Mouse (Mus musculus) heart, adult 11 months (tissue): ENCODE results near the gene Cenpe.
"Not testable (repeated sequence)": the region's sequence is repeated elsewhere in the genome, so short reads cannot be mapped to it uniquely, and the experiment has no call there.

Source experiments
- DNase-seq: peaks from one replicate; pipeline ENCODE4 v3.0.0; 2022

The Cenpe gene

GRCm38 (mm10) chr3:135211805-135212657 is at the start of gene Cenpe:
Gene Cenpe (plus strand): TSS chr3:135212537.
- peak; percentile 99 for DNase-seq

DNA sequence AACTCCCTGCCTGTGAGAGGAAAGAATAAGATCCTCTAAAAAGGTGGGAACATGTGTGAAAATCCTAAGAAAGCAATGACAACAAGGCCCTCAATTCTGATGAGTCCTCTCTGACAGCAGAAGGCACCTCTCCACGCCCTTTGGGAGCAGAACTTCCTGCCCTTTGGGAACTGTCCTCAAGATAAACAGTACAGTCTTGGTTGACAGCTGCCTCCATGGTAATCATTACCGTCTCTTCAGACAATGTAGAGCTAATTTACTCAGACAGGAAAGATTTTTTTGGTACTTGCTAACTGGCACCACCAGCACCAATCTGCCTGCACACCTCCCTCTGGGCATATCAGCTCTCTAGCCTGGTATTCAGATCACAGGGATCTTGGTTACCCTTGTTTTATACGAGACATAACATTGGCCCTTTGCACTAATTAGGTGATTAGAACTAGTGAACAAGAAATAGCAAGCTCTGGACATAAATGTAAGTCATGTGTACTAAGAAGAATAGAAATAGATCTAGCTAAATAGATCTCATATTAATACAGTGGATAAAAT is 40.4 kb upstream of the Cenpe start:
- DNase-seq, result no peak

GRCm38 (mm10) chr3:135191861-135192260 is 20.5 kb upstream of the Cenpe start:
- DNase-seq, result no peak

DNA sequence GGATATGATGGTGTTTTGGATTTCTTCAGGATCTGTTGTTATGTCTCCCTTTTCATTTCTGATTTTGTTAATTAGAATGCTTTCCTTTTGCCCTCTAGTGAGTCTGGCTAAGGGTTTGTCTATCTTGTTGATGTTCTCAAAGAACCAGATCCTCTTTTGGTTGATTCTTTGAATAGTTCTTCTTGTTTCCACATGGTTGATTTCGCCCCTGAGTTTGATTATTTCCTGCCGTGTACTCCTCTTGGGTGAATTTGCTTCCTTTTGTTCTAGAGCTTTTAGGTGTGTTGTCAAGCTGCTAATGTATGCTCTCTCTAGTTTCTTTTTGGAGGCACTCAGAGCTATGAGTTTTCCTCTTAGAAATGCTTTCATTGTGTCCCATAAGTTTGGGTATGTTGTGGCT is 14.3 kb upstream of the Cenpe start:
- DNase-seq, result not testable (repeated sequence)

DNA sequence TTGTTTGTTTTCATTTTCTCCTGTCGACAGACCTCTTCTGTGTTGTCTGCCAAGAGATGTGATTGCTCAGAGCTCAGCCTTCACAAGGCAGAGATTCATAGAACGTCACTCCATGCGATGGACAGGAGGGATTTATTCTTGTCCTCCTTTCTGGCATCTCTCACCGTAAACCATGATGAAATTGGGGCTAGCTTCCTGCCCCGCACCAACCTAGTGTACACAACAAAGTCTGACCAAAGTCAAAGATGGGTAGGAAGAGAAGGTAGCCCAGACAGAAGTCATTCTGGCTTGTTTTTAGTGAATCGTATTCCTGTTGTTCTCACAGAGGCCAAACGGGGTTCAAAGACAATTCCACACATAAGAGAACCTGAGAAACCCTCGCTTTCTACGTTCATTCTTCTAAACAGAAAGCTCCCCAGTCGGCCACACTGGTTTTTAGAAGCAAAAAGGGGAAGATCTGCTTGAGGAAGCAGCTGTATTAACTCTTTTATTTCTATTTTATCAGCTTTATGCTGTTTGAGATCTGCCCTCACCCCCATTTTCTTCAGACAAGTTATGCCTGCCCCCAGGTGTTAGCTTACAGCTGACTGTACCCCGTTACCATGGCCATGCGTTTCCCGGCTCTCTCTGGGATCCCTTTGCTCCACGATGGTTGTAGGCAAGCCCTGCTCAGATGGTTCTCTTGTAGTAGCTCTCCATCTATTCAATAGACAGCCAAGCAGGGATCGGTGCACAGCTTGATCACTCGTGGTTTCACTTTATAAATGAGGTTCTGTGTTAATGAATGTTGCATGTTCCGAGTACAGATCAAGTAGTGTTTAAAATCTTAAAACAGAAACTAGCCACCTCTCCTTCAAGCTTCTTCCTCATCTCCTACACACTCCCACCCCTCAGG is 11.7 kb upstream of the Cenpe start:
- no peak for DNase-seq

DNA sequence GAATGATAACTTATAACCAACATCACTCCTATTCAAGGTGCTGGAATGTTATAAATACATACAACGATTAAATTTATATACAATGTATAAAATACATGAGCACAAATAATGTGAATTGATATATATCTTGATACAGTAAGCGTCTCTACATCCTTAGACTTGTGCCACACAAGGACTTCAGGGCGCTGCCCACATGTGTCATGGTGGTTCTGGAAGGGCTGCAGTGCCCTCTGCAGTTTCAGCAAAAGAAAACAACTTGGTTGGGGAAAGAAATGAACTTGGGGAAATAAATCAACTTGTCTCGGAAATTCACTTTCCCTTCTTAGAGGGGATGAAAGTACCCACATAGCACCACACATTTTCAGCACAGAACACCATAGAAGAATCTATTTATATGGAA is 5.7 kb upstream of the Cenpe start:
- DNase-seq, result no peak

- no peak for DNase-seq
These were observed 467 bp downstream of the Cenpe start for GRCm38 (mm10) chr3:135212658-135213350.

DNA sequence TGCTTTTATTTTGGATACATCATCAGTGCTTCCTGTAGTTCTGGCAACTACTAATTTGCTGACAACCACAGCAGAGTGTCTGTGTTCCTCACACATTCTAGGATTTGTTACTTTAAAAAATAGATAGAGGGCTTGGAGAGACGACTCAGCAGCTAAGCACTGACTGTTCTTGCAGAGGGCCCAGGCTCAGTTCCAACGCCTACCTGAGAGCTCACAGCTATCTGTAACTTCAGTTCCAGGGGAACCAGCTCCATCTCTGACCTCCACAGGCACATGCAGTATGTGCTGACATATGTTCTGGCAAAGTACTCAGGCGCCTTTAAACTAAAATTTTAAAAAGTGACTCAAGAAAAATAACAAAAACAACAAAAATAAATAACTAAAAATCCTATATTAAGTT is 19.7 kb downstream of the Cenpe start:
- DNase-seq, result no peak

GRCm38 (mm10) chr3:135232462-135232861 is 20.1 kb downstream of the Cenpe start:
- DNase-seq, result no peak

GRCm38 (mm10) chr3:135245733-135246132 is 33.4 kb downstream of the Cenpe start:
- DNase-seq, result no peak

DNA sequence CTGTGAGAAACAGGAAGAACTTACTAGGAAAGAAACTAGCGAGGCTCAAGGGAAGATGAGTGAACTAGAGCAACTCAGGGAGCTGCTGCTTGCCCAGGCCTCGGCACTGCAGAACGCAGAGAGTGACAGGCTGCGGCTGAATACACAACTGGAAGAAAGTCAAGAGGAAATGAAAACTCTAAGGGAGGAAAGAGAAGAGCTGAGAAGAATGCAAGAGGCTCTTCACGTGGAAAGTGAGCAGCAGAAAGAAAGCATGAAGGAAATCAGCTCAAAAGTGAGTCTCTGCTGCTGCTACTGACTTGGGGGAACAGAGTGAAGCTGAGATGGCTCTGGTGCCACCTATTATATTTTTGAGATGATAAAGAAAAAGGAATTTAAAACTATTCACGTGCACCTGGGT is 34.5 kb downstream of the Cenpe start:
- no peak for DNase-seq

GRCm38 (mm10) chr3:135249104-135249503 is 36.8 kb downstream of the Cenpe start:
- no peak for DNase-seq

DNA sequence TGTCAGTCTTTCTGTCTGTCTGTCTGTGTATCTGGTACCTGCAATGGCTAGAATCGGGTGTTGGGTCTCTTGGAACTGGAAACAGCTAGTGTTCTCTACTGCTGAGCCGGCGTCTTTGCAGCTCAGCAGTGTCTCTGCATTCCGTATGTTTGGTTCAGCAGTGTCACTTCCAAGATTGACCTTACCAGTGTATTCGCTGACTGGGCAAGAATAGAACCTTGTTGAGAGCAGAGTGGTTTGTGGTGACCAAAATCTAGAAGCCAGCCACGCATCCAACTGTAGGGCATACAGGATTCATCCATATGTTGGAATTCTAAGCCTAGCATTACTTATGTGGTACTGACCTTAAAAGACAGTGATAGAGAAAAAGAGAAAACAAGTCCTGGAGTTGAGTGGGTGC is 39.5 kb downstream of the Cenpe start:
- DNase-seq, result no peak

- DNase-seq, result no peak
These were observed 42.4 kb downstream of the Cenpe start for GRCm38 (mm10) chr3:135254784-135255183.

DNA sequence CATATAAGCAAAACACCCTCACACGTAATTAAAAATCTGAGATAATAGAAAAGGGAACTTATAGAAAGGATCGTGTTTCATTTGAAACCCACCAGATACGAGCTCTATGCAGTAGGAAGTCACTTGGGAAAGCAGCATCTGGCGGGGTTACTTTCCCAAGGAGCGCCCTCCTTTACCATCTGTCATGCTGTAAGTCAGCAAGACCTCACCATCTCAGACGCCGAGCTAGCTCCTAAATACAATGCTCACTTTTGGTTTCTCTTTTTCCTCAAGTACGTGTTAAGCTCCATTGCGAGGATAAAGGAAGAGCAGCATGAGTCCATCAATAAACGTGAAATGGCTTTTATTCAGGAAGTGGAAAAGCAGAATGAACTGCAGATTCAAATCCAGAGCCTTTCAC is 46.6 kb downstream of the Cenpe start:
- DNase-seq, result peak; percentile 16

- peak; percentile 25 for DNase-seq
These were observed 47.9 kb downstream of the Cenpe start for GRCm38 (mm10) chr3:135260233-135260632.

DNA sequence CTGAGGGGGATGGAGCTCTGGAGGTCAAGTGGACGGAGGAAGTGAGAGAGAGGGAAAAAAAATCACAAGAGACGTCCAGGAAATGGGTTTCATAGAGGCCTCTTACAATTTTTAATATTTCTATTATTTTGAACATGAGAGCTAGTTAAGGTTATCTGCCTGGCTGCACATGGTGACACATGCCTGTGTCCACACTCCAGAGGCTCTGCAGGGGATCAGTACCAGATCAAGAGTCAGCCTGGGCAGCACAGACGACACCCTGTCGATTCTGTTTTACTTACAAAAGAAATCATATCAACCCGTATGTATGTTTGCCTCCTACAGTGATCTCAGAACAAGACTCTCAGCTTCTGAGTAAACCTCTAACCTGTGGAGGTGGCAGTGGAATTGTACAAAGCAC is 56.3 kb downstream of the Cenpe start:
- peak; percentile 17 for DNase-seq

- peak; percentile 85 for DNase-seq
These were observed 57.2 kb downstream of the Cenpe start for GRCm38 (mm10) chr3:135269391-135269990.

DNA sequence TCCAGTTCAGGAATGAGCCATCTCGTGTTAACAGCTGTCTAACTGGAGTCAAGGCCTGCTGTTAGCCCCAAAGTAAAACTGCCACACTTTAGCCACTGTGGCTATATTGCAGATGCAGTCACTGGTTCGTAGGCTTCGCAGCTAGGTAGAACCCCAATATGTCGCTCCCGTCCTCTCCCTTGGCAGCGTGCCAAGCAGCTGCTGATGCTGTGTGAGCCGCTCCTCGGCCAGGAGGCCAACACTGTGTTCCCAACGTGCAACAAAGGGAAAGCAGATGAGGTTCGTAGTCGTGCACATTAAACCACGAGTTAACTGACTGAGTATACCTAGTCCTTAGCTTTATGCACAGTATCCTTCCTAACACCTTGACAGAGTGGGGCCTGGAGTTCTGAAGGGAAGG is 60.3 kb downstream of the Cenpe start:
- DNase-seq, result peak; percentile 78

DNA sequence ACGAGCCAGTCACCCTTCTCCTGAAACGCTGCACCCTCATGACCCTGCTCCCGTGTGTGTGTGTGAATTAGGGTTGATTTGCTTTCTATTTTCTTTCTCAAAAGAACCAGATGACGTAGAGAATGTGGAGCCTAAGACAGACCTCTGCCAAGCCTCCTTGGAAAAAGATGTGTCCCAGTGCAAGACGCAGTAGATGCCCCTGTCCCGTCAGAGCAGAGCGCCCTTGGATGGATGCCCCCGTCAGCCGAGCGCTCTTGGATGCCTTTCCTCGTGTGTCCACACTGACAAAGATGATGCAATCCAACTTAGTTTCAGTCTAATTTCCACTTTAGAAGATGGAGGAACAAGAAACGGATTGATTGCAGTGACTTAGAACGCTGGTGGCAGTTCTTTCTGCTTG is 60.7 kb downstream of the Cenpe start:
- DNase-seq, result peak; percentile 64

- DNase-seq, result no peak
These were observed 67.8 kb downstream of the Cenpe start for GRCm38 (mm10) chr3:135280160-135280559.

DNA sequence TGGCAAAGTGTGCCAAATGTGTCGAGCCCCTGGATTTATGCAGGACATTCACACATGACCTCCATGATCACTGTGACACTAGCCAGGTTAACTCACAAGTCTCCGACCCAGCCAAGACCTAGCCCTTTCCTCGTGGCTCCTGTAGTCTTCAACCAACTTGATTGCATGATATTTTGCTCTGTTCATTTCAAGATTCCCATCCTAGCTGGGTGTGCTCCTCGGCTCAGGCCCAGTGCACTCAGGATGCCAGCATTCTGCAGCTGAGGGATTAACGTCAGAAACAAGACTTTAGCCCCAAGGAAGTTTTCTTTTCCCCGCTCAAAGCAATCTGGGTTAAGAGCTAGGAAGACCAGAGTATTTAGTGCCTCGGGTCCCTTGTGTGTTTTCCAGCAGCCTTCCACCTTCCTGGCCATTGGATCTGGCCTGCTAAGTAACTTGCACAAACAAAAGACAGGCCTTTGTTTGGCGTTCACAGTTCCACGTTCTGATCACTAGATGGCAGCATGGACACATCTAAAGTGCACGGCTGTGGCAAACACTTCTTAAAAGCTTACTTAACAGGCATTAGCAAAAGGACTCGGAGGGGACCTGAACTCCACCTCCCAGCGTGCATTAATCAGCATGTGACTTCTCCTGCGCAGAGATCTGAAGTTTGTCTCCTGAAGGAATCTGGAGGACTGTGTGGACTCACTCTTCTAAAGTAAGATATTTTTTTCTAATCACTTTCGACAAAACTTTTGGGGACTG is 68.5 kb downstream of the Cenpe start, which contains the start of gene Bdh2:
Gene Bdh2, plus strand, starts transcription at position 553 of the 747 bp plus-strand sequence.
- peak; percentile 97 for DNase-seq
